Mouse (Mus musculus) left cerebral cortex, postnatal 14 days (tissue): ENCODE measurements at regions not wholly inside any gene's neighbourhood (a gene's known extent, or its start where the extent isn't known, plus 50 kb on each side); places are given as distances from the start of the nearest gene placed in this dataset.

Experiments used
- DNase-seq, 2 experiments: peaks; one replicate each; pipeline ENCODE4 v3.0.0; 2021 to 2022; ENCODE audit warnings: low spot score in 2 of 2, mixed read lengths in 1 of 2
- intact Hi-C: fragments of 180-260 bp; cut with DNase I; formaldehyde crosslinking; loops from one replicate; pipeline ENCODE4 v1.15.1; 2025

GRCm38 (mm10) chr16:23838696-23839095 is 52.1 kb downstream of the Sst start:
- intact Hi-C loops = no loop called here
- DNase-seq = no peak

- DNase-seq = no peak
- intact Hi-C loops = no loop called here
These were observed 52.6 kb downstream of the Sst start for GRCm38 (mm10) chr16:23838114-23838513.

GRCm38 (mm10) chr16:23834991-23835390 is 55.8 kb downstream of the Sst start:
- intact Hi-C loops = no loop called here

GRCm38 (mm10) chr16:23833603-23834002 is 57.2 kb downstream of the Sst start:
- no peak for DNase-seq

More at GRCm38 (mm10) chr16:23834991-23835390, 55.8 kb downstream of the Sst start:
- DNase-seq = no peak

GRCm38 (mm10) chr16:23833042-23833423 is 57.7 kb downstream of the Sst start:
- DNase-seq = no peak
- intact Hi-C loops = no loop called here

More at GRCm38 (mm10) chr16:23833603-23834002, 57.2 kb downstream of the Sst start:
- intact Hi-C loops = no loop called here

- intact Hi-C loops = no loop called here
- no peak for DNase-seq
These were observed 58.2 kb downstream of the Sst start for GRCm38 (mm10) chr16:23832393-23833041.

- intact Hi-C loops = no loop called here
- no peak for DNase-seq
These were observed 65.1 kb downstream of the Sst start for GRCm38 (mm10) chr16:23825662-23826061.

- DNase-seq = no peak
- intact Hi-C loops = no loop called here
These were observed 105.5 kb downstream of the Sst start for GRCm38 (mm10) chr16:23785216-23785615.

GRCm38 (mm10) chr16:23784021-23784897 is 106.5 kb downstream of the Sst start:
- DNase-seq = no peak
- intact Hi-C loops = no loop called here

GRCm38 (mm10) chr16:23780440-23781231 is 110.1 kb downstream of the Sst start:
- intact Hi-C loops = no loop called here
- no peak for DNase-seq

- no peak for DNase-seq
- intact Hi-C loops = no loop called here
These were observed 112.9 kb downstream of the Sst start for GRCm38 (mm10) chr16:23777894-23778293.

GRCm38 (mm10) chr16:23777041-23777440 is 113.7 kb downstream of the Sst start:
- intact Hi-C loops = no loop called here

GRCm38 (mm10) chr16:23776501-23776900 is 114.3 kb downstream of the Sst start:
- no peak for DNase-seq
- intact Hi-C loops = no loop called here

More at GRCm38 (mm10) chr16:23777041-23777440, 113.7 kb downstream of the Sst start:
- no peak for DNase-seq

- DNase-seq = peak in 1 of 2 experiments; percentile 9
- intact Hi-C loops = no loop called here
These were observed 132.5 kb downstream of the Sst start for GRCm38 (mm10) chr16:23758136-23758812.

GRCm38 (mm10) chr16:23737026-23737425 is 153.7 kb downstream of the Sst start:
- intact Hi-C loops = loop anchor here (10.0 kb wide), 1 partner anchor 158 kb away; the partner anchor contains the start of gene Sst
- no peak for DNase-seq

- DNase-seq = no peak
- intact Hi-C loops = loop anchor here (10.0 kb wide), 1 partner anchor 159 kb away; the partner anchor contains the start of gene Sst
These were observed 155.0 kb downstream of the Sst start for GRCm38 (mm10) chr16:23735722-23736121.

- intact Hi-C loops = no loop called here
- peak in 1 of 2 experiments; percentile 5 for DNase-seq
These were observed 164.2 kb downstream of the Sst start for GRCm38 (mm10) chr16:23726562-23726961.

GRCm38 (mm10) chr16:23721745-23722144 is 169.0 kb downstream of the Sst start:
- DNase-seq = peak in 1 of 2 experiments; percentile 4
- intact Hi-C loops = no loop called here

GRCm38 (mm10) chr16:23701156-23701555 is 180.5 kb upstream of the Masp1 start:
- DNase-seq = no peak
- intact Hi-C loops = no loop called here
